Mouse (Mus musculus) T-helper 17 cell (primary cell): ENCODE data around the gene Hist1h2ab.

ENCODE experiments used
- in situ Hi-C, 2 experiments: fragments of 300-600 bp; cut with MboI, MseI; formaldehyde crosslinking; loops; 1 replicate in 1 of 2; 2 replicates in 1 of 2; pipeline ENCODE4 v1.15.1; 2025; ENCODE audit warnings: high pct_unique_total_duplicates in 2 of 2

Hist1h2ab gene

GRCm38 (mm10) chr13:23764324-23765171 lies 13.6 kb downstream of the Hist1h2ab start:
- in situ Hi-C loops: loop anchor here (25.0 kb wide), 1 partner anchor 1977 kb away; the partner anchor contains the start of genes Hist1h1b (in 2 of the 2), Hist1h2an (in 2 of the 2), Hist1h2bp (in 2 of the 2) and Hist1h3i (in 2 of the 2)

DNA sequence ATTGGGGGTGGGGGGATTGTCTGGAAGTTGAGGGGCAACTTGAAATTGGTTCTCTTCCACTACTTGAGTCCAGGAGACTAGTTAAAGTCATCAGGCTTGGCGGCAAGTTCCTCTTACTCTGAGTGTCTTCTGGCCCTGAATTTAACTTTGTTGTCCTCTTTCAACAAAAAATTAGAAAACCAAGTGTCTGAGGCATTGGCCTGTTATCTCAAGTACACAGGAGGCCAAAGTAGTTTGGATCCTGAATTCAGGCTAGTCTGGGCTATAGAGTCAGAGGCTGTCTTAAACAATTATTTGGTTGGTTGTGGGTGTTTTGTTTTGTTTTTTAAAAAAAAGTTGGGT lies 14.2 kb downstream of the Hist1h2ab start:
- in situ Hi-C loops: loop anchor here (25.0 kb wide), 1 partner anchor 1978 kb away; the partner anchor contains the start of genes Hist1h1b (in 2 of the 2), Hist1h2an (in 2 of the 2), Hist1h2bp (in 2 of the 2) and Hist1h3i (in 2 of the 2)

- in situ Hi-C loops: loop anchor here (25.0 kb wide), 1 partner anchor 1979 kb away; the partner anchor contains the start of genes Hist1h1b (in 2 of the 2), Hist1h2an (in 2 of the 2), Hist1h2bp (in 2 of the 2) and Hist1h3i (in 2 of the 2)
Measured at GRCm38 (mm10) chr13:23766772-23767171, 15.8 kb downstream of the Hist1h2ab start.

GRCm38 (mm10) chr13:23768834-23769397 lies 18.0 kb downstream of the Hist1h2ab start:
- in situ Hi-C loops: loop anchor here (25.0 kb wide), 1 partner anchor 1982 kb away; the partner anchor contains the start of genes Hist1h1b (in 2 of the 2), Hist1h2an (in 2 of the 2), Hist1h2bp (in 2 of the 2) and Hist1h3i (in 2 of the 2)

- in situ Hi-C loops: loop anchor here (25.0 kb wide), 1 partner anchor 1982 kb away; the partner anchor contains the start of genes Hist1h1b (in 2 of the 2), Hist1h2an (in 2 of the 2), Hist1h2bp (in 2 of the 2) and Hist1h3i (in 2 of the 2)
Measured at GRCm38 (mm10) chr13:23769613-23770012, 18.7 kb downstream of the Hist1h2ab start, which contains the start of gene Trim38. Gene Trim38 (plus strand): TSS chr13:23769913.

- in situ Hi-C loops: loop anchor here (25.0 kb wide), 1 partner anchor 1985 kb away; the partner anchor contains the start of genes Hist1h1b (in 2 of the 2), Hist1h2an (in 2 of the 2), Hist1h2bp (in 2 of the 2) and Hist1h3i (in 2 of the 2)
Measured at GRCm38 (mm10) chr13:23772561-23773313, 21.8 kb downstream of the Hist1h2ab start.

DNA sequence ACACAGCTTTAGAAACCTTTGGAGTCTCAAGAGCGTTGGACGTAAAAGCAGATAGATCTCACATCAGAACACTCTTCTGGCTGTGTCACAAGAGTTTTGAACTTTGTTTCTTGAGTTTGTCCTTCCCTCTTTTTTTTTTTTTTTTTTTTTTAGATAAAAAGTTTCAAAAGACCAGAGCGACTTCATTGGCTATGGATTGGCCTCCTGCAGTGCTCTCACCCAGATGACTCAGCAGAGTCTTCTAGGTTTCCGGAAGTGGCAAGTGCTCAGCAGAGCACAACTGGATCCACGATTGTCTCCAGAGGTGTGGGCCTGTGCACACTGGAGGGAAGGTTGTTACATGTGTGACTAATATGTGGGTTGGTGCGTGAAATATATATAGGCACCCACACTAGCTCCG lies 27.4 kb downstream of the Hist1h2ab start:
- in situ Hi-C loops: no loop called here

GRCm38 (mm10) chr13:23779025-23779424 lies 28.1 kb downstream of the Hist1h2ab start:
- in situ Hi-C loops: no loop called here

DNA sequence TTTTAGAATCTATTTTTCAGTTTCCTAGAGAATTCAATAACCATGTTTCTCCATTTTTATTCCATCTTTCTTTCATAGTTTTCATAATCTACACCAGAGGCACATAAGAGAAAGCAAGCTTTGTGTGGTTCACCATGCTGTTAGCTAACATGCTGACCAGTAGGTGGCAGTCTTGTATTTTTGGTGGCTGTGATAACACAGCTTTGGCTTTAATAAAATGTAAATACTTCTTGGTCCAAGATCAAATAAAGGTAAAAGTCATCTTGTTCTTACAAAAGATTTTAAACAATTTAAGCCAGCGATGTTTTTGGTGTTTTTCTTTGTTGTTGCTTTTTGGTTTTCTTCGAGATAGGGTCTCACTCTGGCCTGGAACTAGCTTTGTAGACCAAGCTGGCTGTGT lies 41.6 kb downstream of the Hist1h2ab start:
- in situ Hi-C loops: loop anchor here in 1 of 2 experiments (10.0 kb wide), 1 partner anchor 502 kb away; no protein-coding TSS in a partner anchor

DNA sequence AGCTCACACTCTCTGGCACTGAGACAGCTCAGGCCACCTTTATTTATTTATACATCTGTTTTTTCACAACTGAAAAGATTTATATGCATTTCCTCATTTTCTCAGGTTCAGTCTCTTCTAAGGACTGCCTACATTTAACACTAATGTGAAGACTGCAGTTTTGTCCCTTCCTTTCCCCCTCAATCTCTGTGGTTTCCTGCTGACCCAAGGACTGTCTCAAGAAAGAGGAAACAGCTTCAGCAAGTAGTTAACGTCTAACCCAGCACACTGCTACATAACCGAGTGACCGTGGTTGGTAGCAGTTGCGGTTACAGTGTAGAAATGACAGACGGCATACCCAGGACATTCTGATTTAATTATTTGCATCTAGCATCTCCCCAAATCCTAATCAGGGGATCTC lies 48.5 kb downstream of the Hist1h2ab start:
- in situ Hi-C loops: loop anchor here in 1 of 2 experiments (10.0 kb wide), 1 partner anchor 495 kb away; no protein-coding TSS in a partner anchor
